Mouse (Mus musculus): ENCODE measurements around the gene Rbm4. TPM values are rescaled to one million over a fixed set of nuclear protein-coding genes. Genes with fewer than 3 reads are reported as not detected.
A peak's percentile ranks its signal among the peaks of the same experiment; 100 is the strongest.

Gene Rbm4
- polyA plus RNA-seq, 1 experiment from 2014 or later, result 39.8 TPM

DNA sequence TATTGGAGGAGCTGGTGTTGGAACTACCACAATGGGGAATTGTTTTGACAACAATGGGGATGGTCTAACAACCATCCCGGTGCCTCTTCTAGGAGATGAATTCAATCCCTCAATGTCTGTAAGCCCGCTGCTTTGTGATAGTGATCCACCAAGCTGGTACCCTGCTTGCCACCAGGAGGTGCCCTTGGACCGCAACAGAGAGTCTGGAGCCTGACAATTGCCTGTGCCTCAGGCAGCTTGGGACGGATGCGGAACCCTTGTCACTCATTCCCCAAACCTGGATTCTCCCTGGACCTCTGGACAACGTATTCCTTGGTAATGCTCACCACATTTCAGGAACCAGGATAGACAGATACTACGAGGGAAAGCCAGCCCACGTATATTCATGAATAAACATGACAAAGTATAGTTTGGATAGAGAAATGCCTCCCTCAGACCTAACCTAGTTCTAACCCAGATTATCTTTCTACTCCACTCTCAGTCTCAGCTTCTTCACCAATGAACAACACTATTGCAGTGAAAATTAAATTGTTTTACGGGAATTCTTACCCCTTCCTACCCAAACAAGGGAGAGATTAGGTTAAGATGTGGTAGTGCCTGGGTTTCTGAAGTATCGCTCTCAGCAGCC lies 38.0 kb downstream of the Rbm4 start:
- Histone ChIP-seq H3K4me2 (peak overlapping the region; percentile 89), H3K36me3 (peaks cover 8% of the 10 kb centered on the region), H3K9me3 (replicated peaks) (no peaks in the 10 kb centered on the region), H3K4me3 (peak overlapping the region; percentile 81), H3K27me3 (replicated peaks) (no peaks in the 10 kb centered on the region), H3K9ac (peak overlapping the region; percentile 82), H3K27ac (ENCODE audit: poor library complexity, severe bottlenecking) (peak overlapping the region; percentile 92), H3K4me1 (replicated peaks) (peaks cover 10% of the 10 kb centered on the region)
- WGBS, result 0% methylated on average over 10 of the region's 10 CpGs
- peak; percentile 55 for ATAC-seq (ENCODE audit: insufficient number of reproducible peaks, low FRiP score)

DNA sequence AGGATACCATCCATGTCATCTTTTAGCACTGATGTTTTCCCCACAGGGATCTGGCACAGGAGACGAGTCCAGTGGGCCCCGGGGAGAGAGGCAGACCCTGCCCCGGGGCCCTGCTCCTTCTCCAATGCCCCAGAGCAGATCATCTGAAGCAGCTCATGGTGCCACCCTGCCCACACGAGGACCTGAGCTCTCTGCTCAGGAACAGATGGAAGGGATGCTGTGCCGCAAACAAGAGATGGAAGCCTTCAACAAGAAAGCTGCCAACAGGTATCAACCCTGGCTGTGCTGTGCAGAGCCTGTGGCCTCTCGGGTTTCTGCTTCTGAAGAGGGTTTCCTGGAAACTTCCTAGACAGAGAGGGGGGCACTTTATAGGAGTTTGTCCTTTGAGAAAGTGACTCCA lies 43.7 kb downstream of the Rbm4 start:
- no peaks in the 10 kb centered on the region for H3K9me3 ChIP-seq (replicated peaks)
- 0 out of 2 replicates have a peak, but pooled peaks cover 3% of the 10 kb centered on the region for H3K27me3 ChIP-seq (replicated peaks)
- no peak overlapping the region for H3K4me2 ChIP-seq
- no peak overlapping the region for H3K9ac ChIP-seq
- no peak overlapping the region for H3K27ac ChIP-seq (ENCODE audit: poor library complexity, severe bottlenecking)
- H3K36me3 ChIP-seq, result no peaks in the 10 kb centered on the region
- peaks cover 4% of the 10 kb centered on the region for H3K4me1 ChIP-seq (replicated peaks)
- WGBS, result 74% methylated on average over 6 of the region's 6 CpGs
- H3K4me3 ChIP-seq, result no peak overlapping the region
- ATAC-seq (ENCODE audit: insufficient number of reproducible peaks, low FRiP score), result no peak

DNA sequence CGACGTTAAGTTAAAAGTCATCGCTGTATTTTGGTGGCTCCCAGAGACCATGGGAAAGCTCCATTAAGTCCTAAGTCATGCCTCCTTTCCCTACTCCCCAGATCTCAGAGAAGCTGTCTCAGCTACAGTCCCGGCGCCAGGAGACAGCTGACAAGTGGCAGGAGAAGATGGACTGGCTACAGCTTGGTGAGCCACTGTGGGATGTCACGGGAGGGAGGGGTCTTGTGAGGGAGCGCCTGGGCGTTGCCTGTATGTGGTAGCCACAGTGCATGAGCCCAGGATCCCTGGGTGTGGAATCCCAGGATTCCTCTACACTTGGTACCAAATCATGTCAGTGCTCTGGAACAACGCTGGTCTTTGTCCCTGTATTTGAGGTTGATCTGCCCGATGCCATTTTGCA lies 45.2 kb downstream of the Rbm4 start:
- H3K27me3 ChIP-seq (replicated peaks), result 0 out of 2 replicates have a peak, but pooled peaks cover 3% of the 10 kb centered on the region
- H3K4me2 ChIP-seq, result no peak overlapping the region
- peaks cover 9% of the 10 kb centered on the region for H3K4me1 ChIP-seq (replicated peaks)
- no peak overlapping the region for H3K27ac ChIP-seq (ENCODE audit: poor library complexity, severe bottlenecking)
- no peaks in the 10 kb centered on the region for H3K36me3 ChIP-seq
- 76% methylated on average over 10 of the region's 10 CpGs for WGBS
- H3K9me3 ChIP-seq (replicated peaks), result no peaks in the 10 kb centered on the region
- H3K9ac ChIP-seq, result no peak overlapping the region
- ATAC-seq (ENCODE audit: insufficient number of reproducible peaks, low FRiP score), result no peak
- H3K4me3 ChIP-seq, result no peak overlapping the region

DNA sequence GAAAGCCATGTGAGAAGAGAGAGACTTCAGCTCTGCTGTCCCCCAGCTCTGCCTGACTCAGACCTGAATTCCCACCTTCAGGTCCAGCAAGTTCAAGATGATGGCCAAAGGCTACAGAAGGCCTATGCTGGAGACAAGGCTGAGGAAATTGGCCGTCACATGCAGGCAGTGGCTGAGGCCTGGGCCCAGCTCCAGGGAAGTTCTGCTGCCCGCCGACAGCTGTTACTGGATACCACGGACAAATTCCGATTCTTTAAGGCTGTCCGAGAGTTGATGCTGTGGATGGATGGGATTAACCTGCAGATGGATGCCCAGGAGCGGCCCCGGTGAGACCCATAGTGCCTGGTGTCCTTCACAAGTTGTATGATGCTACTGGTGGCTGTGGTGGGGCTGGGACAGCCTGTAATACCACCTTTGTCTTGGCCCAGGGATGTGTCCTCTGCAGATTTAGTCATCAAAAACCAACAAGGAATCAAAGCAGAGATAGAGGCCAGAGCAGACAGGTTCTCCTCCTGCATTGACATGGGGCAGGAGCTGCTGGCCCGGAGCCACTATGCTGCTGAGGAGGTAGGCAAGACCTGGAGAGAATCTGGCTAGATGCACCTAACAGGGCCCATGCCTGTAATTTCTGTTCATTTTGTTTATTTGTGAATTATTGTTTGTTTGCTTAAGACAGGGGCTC lies 45.9 kb downstream of the Rbm4 start:
- Histone ChIP-seq H3K36me3 (no peaks in the 10 kb centered on the region), H3K4me3 (no peak overlapping the region), H3K9me3 (replicated peaks) (no peaks in the 10 kb centered on the region), H3K27ac (ENCODE audit: poor library complexity, severe bottlenecking) (no peak overlapping the region), H3K27me3 (replicated peaks) (0 out of 2 replicates have a peak, but pooled peaks cover 3% of the 10 kb centered on the region), H3K4me1 (replicated peaks) (peaks cover 9% of the 10 kb centered on the region), H3K4me2 (no peak overlapping the region), H3K9ac (no peak overlapping the region)
- ATAC-seq (ENCODE audit: insufficient number of reproducible peaks, low FRiP score), result no peak
- 88% methylated on average over 9 of the region's 9 CpGs for WGBS

DNA sequence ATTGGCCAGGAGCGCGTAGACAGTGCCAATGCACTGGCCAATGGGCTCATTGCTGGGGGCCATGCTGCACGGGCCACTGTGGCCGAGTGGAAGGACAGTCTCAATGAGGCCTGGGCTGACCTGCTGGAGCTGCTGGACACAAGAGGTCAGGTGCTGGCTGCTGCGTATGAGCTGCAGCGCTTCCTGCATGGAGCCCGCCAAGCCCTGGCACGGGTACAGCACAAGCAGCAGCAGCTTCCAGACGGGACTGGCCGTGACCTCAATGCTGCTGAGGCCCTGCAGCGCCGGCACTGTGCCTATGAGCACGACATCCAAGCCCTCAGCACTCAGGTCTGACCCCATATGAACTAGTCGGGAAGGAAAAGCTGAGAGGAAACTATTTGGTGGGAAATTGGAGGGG lies 47.1 kb downstream of the Rbm4 start:
- WGBS, result 83% methylated on average over 14 of the region's 14 CpGs
- Histone ChIP-seq H3K4me3 (no peak overlapping the region), H3K9me3 (replicated peaks) (no peaks in the 10 kb centered on the region), H3K36me3 (no peaks in the 10 kb centered on the region), H3K27ac (ENCODE audit: poor library complexity, severe bottlenecking) (no peak overlapping the region), H3K4me2 (no peak overlapping the region), H3K27me3 (replicated peaks) (0 out of 2 replicates have a peak, but pooled peaks cover 3% of the 10 kb centered on the region), H3K9ac (no peak overlapping the region), H3K4me1 (replicated peaks) (peaks cover 9% of the 10 kb centered on the region)
- no peak for ATAC-seq (ENCODE audit: insufficient number of reproducible peaks, low FRiP score)

DNA sequence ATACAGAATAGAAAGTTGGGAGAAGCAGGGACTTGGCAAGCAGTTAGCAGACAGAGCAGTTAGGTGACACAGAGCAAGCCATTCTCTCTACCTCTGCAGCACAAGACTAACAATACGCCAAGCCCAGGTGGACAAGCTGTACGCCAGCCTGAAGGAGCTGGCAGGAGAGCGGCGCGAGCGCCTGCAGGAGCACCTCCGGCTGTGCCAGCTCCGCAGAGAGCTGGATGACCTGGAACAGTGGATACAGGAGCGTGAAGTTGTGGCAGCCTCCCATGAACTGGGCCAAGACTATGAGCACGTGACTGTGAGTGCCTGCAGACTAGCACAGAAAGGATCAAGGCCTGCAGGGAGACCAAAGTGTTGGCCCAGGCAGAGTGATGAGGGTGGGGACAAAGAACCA lies 48.0 kb downstream of the Rbm4 start:
- H3K27me3 ChIP-seq (replicated peaks), result 0 out of 2 replicates have a peak, but pooled peaks cover 3% of the 10 kb centered on the region
- H3K9ac ChIP-seq, result no peak overlapping the region
- H3K36me3 ChIP-seq, result no peaks in the 10 kb centered on the region
- WGBS, result 90% methylated on average over 10 of the region's 10 CpGs
- H3K9me3 ChIP-seq (replicated peaks), result no peaks in the 10 kb centered on the region
- H3K4me2 ChIP-seq, result no peak overlapping the region
- peaks cover 9% of the 10 kb centered on the region for H3K4me1 ChIP-seq (replicated peaks)
- H3K27ac ChIP-seq (ENCODE audit: poor library complexity, severe bottlenecking), result no peak overlapping the region
- H3K4me3 ChIP-seq, result no peak overlapping the region
- no peak for ATAC-seq (ENCODE audit: insufficient number of reproducible peaks, low FRiP score)

DNA sequence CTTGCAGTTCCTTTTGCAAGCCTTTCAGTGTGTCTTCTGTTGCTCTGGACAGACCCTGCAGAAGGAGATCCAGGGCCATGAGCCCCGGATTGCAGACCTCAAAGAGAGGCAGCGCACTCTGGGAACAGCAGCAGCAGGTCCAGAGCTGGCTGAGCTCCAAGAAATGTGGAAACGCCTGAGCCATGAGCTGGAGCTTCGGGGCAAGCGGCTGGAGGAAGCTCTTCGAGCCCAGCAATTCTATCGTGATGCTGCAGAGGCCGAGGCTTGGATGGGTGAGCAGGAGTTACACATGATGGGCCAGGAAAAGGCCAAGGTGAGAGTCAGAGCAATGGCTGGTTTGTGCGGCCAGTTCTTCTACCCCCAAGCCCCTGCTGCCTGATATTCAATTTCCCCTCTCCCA lies 48.6 kb downstream of the Rbm4 start:
- H3K27ac ChIP-seq (ENCODE audit: poor library complexity, severe bottlenecking), result no peak overlapping the region
- H3K36me3 ChIP-seq, result no peaks in the 10 kb centered on the region
- 36% methylated on average over 9 of the region's 9 CpGs for WGBS
- H3K4me1 ChIP-seq (replicated peaks), result peaks cover 9% of the 10 kb centered on the region
- no peaks in the 10 kb centered on the region for H3K9me3 ChIP-seq (replicated peaks)
- no peak for ATAC-seq (ENCODE audit: insufficient number of reproducible peaks, low FRiP score)
- H3K27me3 ChIP-seq (replicated peaks), result 0 out of 2 replicates have a peak, but pooled peaks cover 3% of the 10 kb centered on the region
- no peak overlapping the region for H3K4me2 ChIP-seq
- H3K4me3 ChIP-seq, result no peak overlapping the region
- no peak overlapping the region for H3K9ac ChIP-seq

DNA sequence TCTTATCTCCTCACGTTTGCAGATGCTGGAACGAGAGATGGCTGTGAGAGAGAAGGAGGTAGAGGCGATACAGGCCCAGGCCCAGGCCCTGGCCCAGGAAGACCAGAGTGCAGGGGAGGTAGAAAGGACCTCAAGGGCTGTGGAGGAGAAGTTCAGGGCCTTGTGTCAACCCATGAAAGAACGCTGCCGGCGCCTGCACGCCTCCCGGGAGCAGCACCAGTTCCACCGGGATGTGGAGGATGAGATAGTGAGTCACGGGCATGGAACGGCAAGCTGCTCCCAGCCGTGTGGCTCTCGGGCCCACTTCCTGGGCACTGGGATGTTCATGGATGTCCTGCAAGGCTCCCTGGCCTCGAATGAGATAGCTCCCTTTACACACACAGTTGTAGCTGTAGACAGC lies 49.7 kb downstream of the Rbm4 start:
- no peak overlapping the region for H3K4me3 ChIP-seq
- no peak for ATAC-seq (ENCODE audit: insufficient number of reproducible peaks, low FRiP score)
- 70% methylated on average over 14 of the region's 14 CpGs for WGBS

DNA sequence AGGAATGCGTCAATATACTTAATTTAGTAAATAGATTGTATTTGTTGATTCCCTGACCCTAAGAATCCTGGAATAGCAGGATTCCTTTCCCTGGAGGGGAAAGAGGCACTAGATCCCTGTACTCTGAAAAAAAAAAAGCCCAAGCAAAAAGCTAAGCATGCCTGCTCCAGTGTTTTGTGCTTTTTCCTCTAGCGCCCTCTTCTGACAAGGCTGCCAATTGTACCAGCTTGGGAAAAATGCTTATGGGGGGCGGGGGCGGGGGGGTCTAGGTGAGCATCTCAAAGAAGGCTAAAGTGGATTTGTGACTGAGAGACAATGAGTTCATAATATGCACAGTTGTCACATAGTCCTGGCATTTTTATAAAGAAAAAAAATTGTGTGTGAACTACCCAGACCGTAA lies 50.2 kb downstream of the Rbm4 start:
- no peaks in the 10 kb centered on the region for H3K36me3 ChIP-seq
- H3K9ac ChIP-seq, result no peak overlapping the region
- ATAC-seq (ENCODE audit: insufficient number of reproducible peaks, low FRiP score), result no peak
- no peak overlapping the region for H3K4me3 ChIP-seq
- 0 out of 2 replicates have a peak, but pooled peaks cover 3% of the 10 kb centered on the region for H3K27me3 ChIP-seq (replicated peaks)
- H3K9me3 ChIP-seq (replicated peaks), result no peaks in the 10 kb centered on the region
- no peak overlapping the region for H3K4me2 ChIP-seq
- H3K4me1 ChIP-seq (replicated peaks), result peaks cover 9% of the 10 kb centered on the region
- H3K27ac ChIP-seq (ENCODE audit: poor library complexity, severe bottlenecking), result no peak overlapping the region
- 45% methylated on average over 5 of the region's 5 CpGs for WGBS

More for the DNA sequence above, 49.7 kb downstream of the Rbm4 start:
- Histone ChIP-seq H3K27me3 (replicated peaks) (0 out of 2 replicates have a peak, but pooled peaks cover 3% of the 10 kb centered on the region), H3K4me1 (replicated peaks) (peaks cover 9% of the 10 kb centered on the region), H3K9me3 (replicated peaks) (no peaks in the 10 kb centered on the region), H3K4me2 (no peak overlapping the region), H3K9ac (no peak overlapping the region), H3K27ac (ENCODE audit: poor library complexity, severe bottlenecking) (no peak overlapping the region), H3K36me3 (no peaks in the 10 kb centered on the region)

DNA sequence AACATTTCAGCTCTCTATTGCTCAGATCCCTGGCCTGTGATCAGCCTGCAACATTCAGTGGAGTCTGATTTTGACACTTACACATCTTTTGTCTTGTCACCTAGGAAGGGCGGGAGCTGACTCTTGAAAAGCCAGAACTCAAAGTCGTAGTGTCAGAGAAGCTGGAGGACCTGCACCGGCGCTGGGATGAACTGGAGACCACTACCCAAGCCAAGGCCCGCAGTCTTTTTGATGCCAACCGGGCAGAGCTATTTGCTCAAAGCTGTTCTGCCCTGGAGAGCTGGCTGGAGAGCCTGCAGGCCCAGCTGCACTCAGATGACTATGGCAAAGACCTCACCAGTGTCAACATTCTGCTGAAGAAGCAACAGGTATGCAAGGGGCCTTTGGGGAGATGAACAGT lies 51.5 kb downstream of the Rbm4 start:
- peaks cover 9% of the 10 kb centered on the region for H3K4me1 ChIP-seq (replicated peaks)
- 81% methylated on average over 6 of the region's 6 CpGs for WGBS
- H3K4me2 ChIP-seq, result no peak overlapping the region
- no peak overlapping the region for H3K4me3 ChIP-seq
- H3K27me3 ChIP-seq (replicated peaks), result no peaks in the 10 kb centered on the region
- no peaks in the 10 kb centered on the region for H3K9me3 ChIP-seq (replicated peaks)
- no peak overlapping the region for H3K27ac ChIP-seq (ENCODE audit: poor library complexity, severe bottlenecking)
- no peak for ATAC-seq (ENCODE audit: insufficient number of reproducible peaks, low FRiP score)
- H3K9ac ChIP-seq, result no peak overlapping the region
- H3K36me3 ChIP-seq, result peaks cover 2% of the 10 kb centered on the region; the same call in 1 of the 2 replicates

DNA sequence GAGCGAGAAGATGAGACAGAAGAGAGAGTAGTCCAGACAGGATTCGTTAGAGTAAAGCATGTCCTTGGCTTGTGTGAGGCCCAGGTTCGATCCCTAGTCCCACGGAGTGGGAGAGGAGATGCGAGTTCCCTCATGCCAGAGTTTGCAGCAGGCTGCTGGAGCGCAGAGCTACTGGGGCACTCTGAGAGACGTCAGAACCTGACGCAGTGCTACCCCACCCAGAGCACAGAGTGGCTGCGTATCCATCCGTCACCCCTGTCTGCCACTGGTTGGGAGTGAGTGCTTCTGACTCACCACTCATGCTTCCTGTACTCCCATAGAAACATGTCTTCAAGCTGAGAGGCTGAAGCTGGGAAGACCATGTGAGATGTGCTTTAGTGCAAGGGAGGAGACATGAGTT lies 52.2 kb downstream of the Rbm4 start:
- WGBS, result 65% methylated on average over 10 of the region's 10 CpGs
- ATAC-seq (ENCODE audit: insufficient number of reproducible peaks, low FRiP score), result no peak
- H3K27me3 ChIP-seq (replicated peaks), result no peaks in the 10 kb centered on the region
- H3K36me3 ChIP-seq, result peaks cover 2% of the 10 kb centered on the region; the same call in 1 of the 2 replicates
- no peak overlapping the region for H3K4me3 ChIP-seq
- H3K4me2 ChIP-seq, result no peak overlapping the region
- no peak overlapping the region for H3K9ac ChIP-seq
- no peaks in the 10 kb centered on the region for H3K9me3 ChIP-seq (replicated peaks)
- H3K4me1 ChIP-seq (replicated peaks), result peaks cover 9% of the 10 kb centered on the region
- H3K27ac ChIP-seq (ENCODE audit: poor library complexity, severe bottlenecking), result no peak overlapping the region

Data from heart, embryonic 12.5 days (tissue).